Comparison of ENCODE assay signal across 38 mouse cellular contexts in genomic region chr1:191203496-191203895, GRCm38 (mm10). TPM values are rescaled to one million over a fixed set of nuclear protein-coding genes. Genes with fewer than 3 reads are reported as not detected.
DNase-seq lines count a peak whose midpoint lies in the region; ATAC-seq lines count a peak whose summit lies in the region.
"Had no signal": no experiment of that assay in that cellular context is flagged by ENCODE, and none has a peak within 500 bp of the region (broad histone marks: within the 10 kb centered on the region; RNA-seq: fewer than 3 reads in every experiment).

No protein-coding gene starts in this region.

- 76% methylated on average over 2 of the region's 2 CpGs for WGBS in midbrain, embryonic 11.5 days
- 79% methylated on average over 2 of the region's 2 CpGs for WGBS in midbrain, embryonic 16.5 days

- no peaks in the 10 kb centered on the region for H3K36me3 ChIP-seq in midbrain, embryonic 11.5 days (ENCODE audit: control insufficient read depth, insufficient read depth, low read length)
- H3K36me3 ChIP-seq in midbrain, embryonic 16.5 days (ENCODE audit: control insufficient read depth, insufficient read depth, low read length): no peaks in the 10 kb centered on the region
- H3K36me3 ChIP-seq: embryonic facial prominence, embryonic 10.5 days; embryonic facial prominence, embryonic 15.5 days; G1E; heart, embryonic 12.5 days; hindbrain, embryonic 15.5 days; midbrain, embryonic 10.5 days; neural tube, embryonic 12.5 days had no signal

- H3K4me1 ChIP-seq in midbrain, embryonic 11.5 days (ENCODE audit: control insufficient read depth, insufficient read depth, low read length): no peaks in the 10 kb centered on the region
- no peaks in the 10 kb centered on the region for H3K4me1 ChIP-seq in midbrain, embryonic 16.5 days (ENCODE audit: control insufficient read depth, insufficient read depth, low read length)
- H3K4me1 ChIP-seq: embryonic facial prominence, embryonic 10.5 days; embryonic facial prominence, embryonic 15.5 days; forebrain, embryonic 13.5 days; heart, embryonic 12.5 days; hindbrain, embryonic 15.5 days; midbrain, embryonic 10.5 days; neural tube, embryonic 12.5 days had no signal

- no peak for ATAC-seq in midbrain, embryonic 11.5 days (ENCODE audit: low FRiP score)
- ATAC-seq in midbrain, embryonic 16.5 days: no peak
- ATAC-seq: forebrain, embryonic 13.5 days; inflammation-experienced regulatory T-cells, adult 6 months had no signal

- no peaks in the 10 kb centered on the region for H3K9me3 ChIP-seq in midbrain, embryonic 11.5 days (ENCODE audit: control insufficient read depth, low read length)
- no peaks in the 10 kb centered on the region for H3K9me3 ChIP-seq in midbrain, embryonic 16.5 days (replicated peaks; ENCODE audit: control insufficient read depth, low read length, poor library complexity, severe bottlenecking)
- H3K9me3 ChIP-seq: embryonic facial prominence, embryonic 10.5 days; embryonic facial prominence, embryonic 15.5 days; forebrain, embryonic 13.5 days; G1E; hindbrain, embryonic 15.5 days; midbrain, embryonic 10.5 days; neural tube, embryonic 12.5 days had no signal

- H3K27me3 ChIP-seq in midbrain, embryonic 11.5 days (ENCODE audit: control insufficient read depth, insufficient read depth, low read length): no peaks in the 10 kb centered on the region
- no peaks in the 10 kb centered on the region for H3K27me3 ChIP-seq in midbrain, embryonic 16.5 days (ENCODE audit: control insufficient read depth, insufficient read depth, low read depth, low read length)
- H3K27me3 ChIP-seq: embryonic facial prominence, embryonic 15.5 days; forebrain, embryonic 13.5 days; heart, embryonic 12.5 days; neural tube, embryonic 12.5 days had no signal

- no peak overlapping the region for H3K4me2 ChIP-seq in midbrain, embryonic 11.5 days
- H3K4me2 ChIP-seq in midbrain, embryonic 16.5 days (ENCODE audit: low read length): no peak overlapping the region
- H3K4me2 ChIP-seq: embryonic facial prominence, embryonic 15.5 days; forebrain, embryonic 13.5 days; heart, embryonic 12.5 days; hindbrain, embryonic 15.5 days; neural tube, embryonic 12.5 days had no signal

- H3K4me3 ChIP-seq in midbrain, embryonic 11.5 days (ENCODE audit: low read depth, low read length): no peak overlapping the region
- H3K4me3 ChIP-seq in midbrain, embryonic 16.5 days (ENCODE audit: low read depth, low read length): no peak overlapping the region
- H3K4me3 ChIP-seq: embryonic facial prominence, embryonic 10.5 days; embryonic facial prominence, embryonic 15.5 days; forebrain, embryonic 13.5 days; heart, adult 2 months; heart, embryonic 12.5 days; hindbrain, embryonic 15.5 days; midbrain, embryonic 10.5 days; myocyte; neural tube, embryonic 12.5 days had no signal

- no peak overlapping the region for H3K9ac ChIP-seq in midbrain, embryonic 11.5 days (ENCODE audit: low read length)
- H3K9ac ChIP-seq in midbrain, embryonic 16.5 days (ENCODE audit: low read depth, low read length): no peak overlapping the region
- H3K9ac ChIP-seq: embryonic facial prominence, embryonic 15.5 days; forebrain, embryonic 13.5 days; heart, embryonic 12.5 days; hindbrain, embryonic 15.5 days; liver, embryonic 14.5 days; neural tube, embryonic 12.5 days had no signal

- DNase-seq in heart, adult 11 months: peak; percentile 34
- no peak for DNase-seq in heart, postnatal 25 days (ENCODE audit: low spot score)
- DNase-seq in midbrain, embryonic 11.5 days (ENCODE audit: low spot score, missing footprints): peak; percentile 65
- DNase-seq in kidney, postnatal 14 days: peak; percentile 65
- DNase-seq in layer of hippocampus, postnatal 36 days: no peak
- DNase-seq in gastrocnemius, postnatal 14 days: no peak
- DNase-seq: adrenal gland, adult 8-10 months; cerebellum, adult 2 months; cerebellum, postnatal 14 days; gastrocnemius, postnatal 25 days; heart, adult 2 months; liver; lung, adult 2 months; lung, postnatal 10 days; right cerebral cortex, adult 18-20 months; spleen, adult 18-20 months; thymus, adult 18-20 months; thymus, postnatal 36 days had no signal

- no peak overlapping the region for H3K27ac ChIP-seq in midbrain, embryonic 11.5 days (ENCODE audit: low read depth, low read length)
- no peak overlapping the region for H3K27ac ChIP-seq in midbrain, embryonic 16.5 days (ENCODE audit: low read length)
- H3K27ac ChIP-seq: embryonic facial prominence, embryonic 10.5 days; embryonic facial prominence, embryonic 15.5 days; forebrain, embryonic 13.5 days; heart, adult 2 months; hindbrain, embryonic 15.5 days; liver, embryonic 14.5 days; midbrain, embryonic 10.5 days; neural tube, embryonic 12.5 days had no signal

- intact Hi-C loops in heart, postnatal 25 days (cut with DNase I): no loop called here
- intact Hi-C loops in gastrocnemius, postnatal 14 days (cut with DNase I; ENCODE audit: low total_unique reads): no loop called here

RNA-seq across cellular contexts. Expression of gene Atf3, which starts 14.3 kb away (rescaled TPM):
- 1 to 10 TPM; 4.9 to 6.0 TPM for total RNA-seq in heart, postnatal 25 days (2021)
- polyA plus RNA-seq in midbrain, embryonic 11.5 days (2014; fragmentation: Nextera tagmentation; extraction: Ambion mirVana): 3.8 and 4.6 TPM in 2 replicates
- polyA plus RNA-seq in midbrain, embryonic 16.5 days (2015; fragmentation: Nextera tagmentation; extraction: Ambion mirVana): 1.2 and 1.6 TPM in 2 replicates
- 1 to 10 TPM; 1.2 to 1.4 TPM for total RNA-seq in layer of hippocampus, postnatal 36 days (2021)
- total RNA-seq in gastrocnemius, postnatal 14 days (2021): 10 to 100 TPM in 1 of 2 experiments, 1 to 10 TPM in 1; 4.2 to 12.3 TPM
- polyA plus RNA-seq: G1E; inflammation-experienced regulatory T-cells, adult 6 months had no signal

RNA-seq across cellular contexts. Expression of gene Fam71a, which starts 38.9 kb away (rescaled TPM):
- total RNA-seq in heart, postnatal 25 days (2021): not detected
- not detected in 2 replicates for polyA plus RNA-seq in midbrain, embryonic 11.5 days (2014; fragmentation: Nextera tagmentation; extraction: Ambion mirVana)
- not detected in 2 replicates for polyA plus RNA-seq in midbrain, embryonic 16.5 days (2015; fragmentation: Nextera tagmentation; extraction: Ambion mirVana)
- total RNA-seq in layer of hippocampus, postnatal 36 days (2021): not detected
- not detected for total RNA-seq in gastrocnemius, postnatal 14 days (2021)
- total RNA-seq: adrenal gland, adult 8-10 months; adrenal gland, postnatal 4 days; gastrocnemius, postnatal 25 days; heart, adult 2 months; layer of hippocampus, adult 8-10 months; left cerebral cortex, postnatal 10 days; midbrain, postnatal 0 days had no signal
- polyA plus RNA-seq: cerebellum, adult 2 months; cortical plate, adult 2 months; embryonic facial prominence, embryonic 10.5 days; embryonic facial prominence, embryonic 15.5 days; forebrain, embryonic 13.5 days; G1E; heart, adult 2 months; heart, embryonic 12.5 days; heart, postnatal 0 days; hindbrain, embryonic 15.5 days; inflammation-experienced regulatory T-cells, adult 6 months; limb, embryonic 11.5 days; liver, embryonic 14.5 days; lung, adult 2 months; midbrain, embryonic 10.5 days; midbrain, postnatal 0 days; myocyte; neural tube, embryonic 12.5 days; stomach, embryonic 16.5 days had no signal

Comparison
In these comparisons a context has a peak if more than half of its experiments do, and no peak if none do; other contexts are left out.
1. DNase-seq: peak in heart, adult 11 months (single experiment), midbrain, embryonic 11.5 days (single experiment) and kidney, postnatal 14 days (single experiment); none in heart, postnatal 25 days (single experiment), layer of hippocampus, postnatal 36 days (0 of 2) and gastrocnemius, postnatal 14 days (single experiment).